In the genomic region with DNA sequence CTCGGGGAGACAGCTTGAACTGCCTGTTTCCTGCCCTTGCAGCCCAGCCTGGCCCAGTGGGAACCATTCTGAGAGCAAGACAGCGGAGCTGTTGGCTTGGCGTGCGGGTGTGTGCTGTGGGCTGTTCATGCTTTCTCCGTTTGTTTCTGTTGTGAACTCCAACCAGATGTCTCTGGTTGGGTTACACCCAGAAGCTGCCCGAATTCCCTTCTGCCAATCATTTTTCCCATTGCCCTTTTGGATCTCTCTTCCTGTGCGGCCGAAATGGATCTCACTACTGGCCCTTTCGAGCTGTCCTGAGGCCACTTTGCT, we compare ENCODE assay signal across 8 mouse cellular contexts. TPM values are rescaled to one million over a fixed set of nuclear protein-coding genes. Genes with fewer than 3 reads are reported as not detected.
DNase-seq lines count a peak whose midpoint lies in the region; ATAC-seq lines count a peak whose summit lies in the region.

No protein-coding gene starts in this region.

- H3K27me3 ChIP-seq in limb, embryonic 11.5 days (ENCODE audit: control insufficient read depth, insufficient read depth, low read length), result 0 out of 2 replicates have a peak, but pooled peaks cover 5% of the 10 kb centered on the region
- peaks cover 12% of the 10 kb centered on the region; the same call in 1 of the 2 replicates for H3K27me3 ChIP-seq in neural tube, embryonic 15.5 days (replicated peaks)

- no peak overlapping the region for H3K9ac ChIP-seq in limb, embryonic 11.5 days (ENCODE audit: low read length)
- H3K9ac ChIP-seq in neural tube, embryonic 15.5 days (replicated peaks), result no peak overlapping the region

- DNase-seq in adrenal gland, postnatal 14 days, result peak; percentile 29
- DNase-seq in adrenal gland, adult 8-10 months, result no peak
- DNase-seq in thymus, postnatal 25 days, result peak; percentile 39
- DNase-seq in thymus, adult 18-20 months, result no peak
- peak; percentile 48 for DNase-seq in limb, embryonic 11.5 days (ENCODE audit: low spot score)
- no peak for DNase-seq in urinary bladder, postnatal 14 days (ENCODE audit: low spot score)

- H3K9me3 ChIP-seq in limb, embryonic 11.5 days (ENCODE audit: control insufficient read depth, low read length), result no peaks in the 10 kb centered on the region
- no peaks in the 10 kb centered on the region for H3K9me3 ChIP-seq in neural tube, embryonic 15.5 days (replicated peaks)

- no peak overlapping the region for H3K4me3 ChIP-seq in limb, embryonic 11.5 days (ENCODE audit: low read depth, low read length)
- peak overlapping the region; percentile 22; the same call in 1 of the 2 replicates for H3K4me3 ChIP-seq in neural tube, embryonic 15.5 days (replicated peaks)

- WGBS in limb, embryonic 11.5 days, result 47% methylated on average over 9 of the region's 9 CpGs
- WGBS in neural tube, embryonic 15.5 days, result 42% methylated on average over 9 of the region's 9 CpGs

- no peak for ATAC-seq in limb, embryonic 11.5 days (ENCODE audit: insufficient number of reproducible peaks, low FRiP score, low TSS enrichment, low read depth)
- no peak for ATAC-seq in neural tube, embryonic 15.5 days (ENCODE audit: low FRiP score)
- no peak for ATAC-seq in activated CD4-positive, CD25-positive, alpha-beta regulatory T cell, adult 4 months

- no peak overlapping the region; the same call in 1 of the 2 replicates for H3K27ac ChIP-seq in limb, embryonic 11.5 days (replicated peaks; ENCODE audit: low read depth, low read length)
- no peak overlapping the region for H3K27ac ChIP-seq in neural tube, embryonic 15.5 days (replicated peaks)

- no peaks in the 10 kb centered on the region for H3K36me3 ChIP-seq in limb, embryonic 11.5 days (ENCODE audit: control insufficient read depth, insufficient read depth, low read length)
- H3K36me3 ChIP-seq in neural tube, embryonic 15.5 days, result no peaks in the 10 kb centered on the region

- H3K4me2 ChIP-seq in limb, embryonic 11.5 days (ENCODE audit: low read depth, severe bottlenecking), result no peak overlapping the region
- H3K4me2 ChIP-seq in neural tube, embryonic 15.5 days, result peak overlapping the region; percentile 97

- peaks cover 41% of the 10 kb centered on the region for H3K4me1 ChIP-seq in limb, embryonic 11.5 days (ENCODE audit: control insufficient read depth, insufficient read depth, low read length)
- peaks cover 54% of the 10 kb centered on the region for H3K4me1 ChIP-seq in neural tube, embryonic 15.5 days

RNA-seq across cellular contexts. Expression of a gene that starts 4.0 kb away (rescaled TPM):
- 33.6 and 48.4 TPM in 2 replicates for total RNA-seq in adrenal gland, postnatal 14 days (2021)
- total RNA-seq in adrenal gland, adult 8-10 months (2022), result 10 to 100 TPM; 36.5 to 45.0 (median 38.5) TPM
- 4.3 and 6.8 TPM in 2 replicates for polyA plus RNA-seq in limb, embryonic 11.5 days (2014; fragmentation: Nextera tagmentation; extraction: Ambion mirVana)
- 23.1 and 24.7 TPM in 2 replicates for polyA plus RNA-seq in neural tube, embryonic 15.5 days (2015; fragmentation: Nextera tagmentation; extraction: Ambion mirVana)
- polyA plus RNA-seq in activated CD4-positive, CD25-positive, alpha-beta regulatory T cell, adult 4 months (2017; shearing (Covaris generic)), result under 1 TPM; 0.42 to 0.79 TPM

RNA-seq across cellular contexts. Expression of a gene that starts 16.1 kb away (rescaled TPM):
- 31.0 and 33.2 TPM in 2 replicates for total RNA-seq in adrenal gland, postnatal 14 days (2021)
- total RNA-seq in adrenal gland, adult 8-10 months (2022), result 10 to 100 TPM; 36.7 to 47.3 (median 40.5) TPM
- polyA plus RNA-seq in limb, embryonic 11.5 days (2014; fragmentation: Nextera tagmentation; extraction: Ambion mirVana), result 89.1 and 90.1 TPM in 2 replicates
- polyA plus RNA-seq in neural tube, embryonic 15.5 days (2015; fragmentation: Nextera tagmentation; extraction: Ambion mirVana), result 44.1 and 50.9 TPM in 2 replicates
- polyA plus RNA-seq in activated CD4-positive, CD25-positive, alpha-beta regulatory T cell, adult 4 months (2017; shearing (Covaris generic)), result 10 to 100 TPM; 54.3 to 65.2 TPM

RNA-seq across cellular contexts. Expression of a gene that starts 52.8 kb away (rescaled TPM):
- total RNA-seq in adrenal gland, postnatal 14 days (2021), result 6.0 and 9.1 TPM in 2 replicates
- total RNA-seq in adrenal gland, adult 8-10 months (2022), result 1 to 10 TPM; 3.7 to 9.3 (median 5.8) TPM
- 17.2 and 20.9 TPM in 2 replicates for polyA plus RNA-seq in limb, embryonic 11.5 days (2014; fragmentation: Nextera tagmentation; extraction: Ambion mirVana)
- 57.5 and 64.7 TPM in 2 replicates for polyA plus RNA-seq in neural tube, embryonic 15.5 days (2015; fragmentation: Nextera tagmentation; extraction: Ambion mirVana)
- under 1 TPM in 1 of 2 experiments, not detected in 1; 0.85 TPM for polyA plus RNA-seq in activated CD4-positive, CD25-positive, alpha-beta regulatory T cell, adult 4 months (2017; shearing (Covaris generic))

Comparison
In these comparisons a context has a peak if more than half of its experiments do, and no peak if none do; other contexts are left out.
1. DNase-seq: peak in adrenal gland, postnatal 14 days (single experiment), thymus, postnatal 25 days (single experiment) and limb, embryonic 11.5 days (single experiment); none in adrenal gland, adult 8-10 months (single experiment), thymus, adult 18-20 months (0 of 2) and urinary bladder, postnatal 14 days (single experiment).